Mouse (Mus musculus) thymus, postnatal 14 days (tissue): ENCODE measurements around the gene Actrt2.

Experiments
- DNase-seq: peaks from one replicate; pipeline ENCODE4 v3.0.0; 2021

Gene Actrt2

GRCm38 (mm10) chr4:154667767-154668166 lies at the start of gene Actrt2:
Gene Actrt2, minus strand, starts transcription at chr4:154667867.
- DNase-seq, result no peak

GRCm38 (mm10) chr4:154709391-154710107 lies 41.9 kb upstream of the Actrt2 start:
- DNase-seq, result no peak

GRCm38 (mm10) chr4:154708811-154709210 lies 41.1 kb upstream of the Actrt2 start:
- no peak for DNase-seq

GRCm38 (mm10) chr4:154708223-154708622 lies 40.6 kb upstream of the Actrt2 start:
- DNase-seq, result no peak

- no peak for DNase-seq
Measured at GRCm38 (mm10) chr4:154707521-154707920, 39.9 kb upstream of the Actrt2 start.

- DNase-seq, result no peak
Measured at GRCm38 (mm10) chr4:154706442-154706841, 38.8 kb upstream of the Actrt2 start.

- DNase-seq, result no peak
Measured at GRCm38 (mm10) chr4:154705681-154706080, 38.0 kb upstream of the Actrt2 start.

GRCm38 (mm10) chr4:154705056-154705455 lies 37.4 kb upstream of the Actrt2 start:
- no peak for DNase-seq

GRCm38 (mm10) chr4:154704591-154704990 lies 36.9 kb upstream of the Actrt2 start:
- no peak for DNase-seq

- no peak for DNase-seq
Measured at GRCm38 (mm10) chr4:154703426-154704070, 35.9 kb upstream of the Actrt2 start.

- no peak for DNase-seq
Measured at GRCm38 (mm10) chr4:154702931-154703330, 35.3 kb upstream of the Actrt2 start.

GRCm38 (mm10) chr4:154702186-154702585 lies 34.5 kb upstream of the Actrt2 start:
- no peak for DNase-seq

- no peak for DNase-seq
Measured at GRCm38 (mm10) chr4:154700921-154701412, 33.3 kb upstream of the Actrt2 start.

GRCm38 (mm10) chr4:154700436-154700835 lies 32.8 kb upstream of the Actrt2 start:
- no peak for DNase-seq

GRCm38 (mm10) chr4:154699236-154699635 lies 31.6 kb upstream of the Actrt2 start:
- no peak for DNase-seq

GRCm38 (mm10) chr4:154698631-154699030 lies 31.0 kb upstream of the Actrt2 start:
- no peak for DNase-seq

- DNase-seq, result no peak
Measured at GRCm38 (mm10) chr4:154698021-154698590, 30.4 kb upstream of the Actrt2 start.

GRCm38 (mm10) chr4:154697476-154697875 lies 29.8 kb upstream of the Actrt2 start:
- DNase-seq, result no peak

GRCm38 (mm10) chr4:154696552-154696951 lies 28.9 kb upstream of the Actrt2 start:
- no peak for DNase-seq

- no peak for DNase-seq
Measured at GRCm38 (mm10) chr4:154696146-154696545, 28.5 kb upstream of the Actrt2 start.

GRCm38 (mm10) chr4:154694361-154694760 lies 26.7 kb upstream of the Actrt2 start:
- DNase-seq, result no peak

- no peak for DNase-seq
Measured at GRCm38 (mm10) chr4:154693348-154694015, 25.8 kb upstream of the Actrt2 start.

GRCm38 (mm10) chr4:154683068-154683752 lies 15.5 kb upstream of the Actrt2 start:
- no peak for DNase-seq
